Mouse (Mus musculus) T-helper 17 cell (primary cell): ENCODE measurements at regions not wholly inside any gene's neighbourhood (a gene's known extent, or its start where the extent isn't known, plus 50 kb on each side); places are given as distances from the start of the nearest gene placed in this dataset.

Experiments
- in situ Hi-C, 2 experiments: fragments of 300-600 bp; cut with MboI, MseI; formaldehyde crosslinking; loops; 1 replicate in 1 of 2; 2 replicates in 1 of 2; pipeline ENCODE4 v1.15.1; 2025; ENCODE audit warnings: high pct_unique_total_duplicates in 2 of 2

DNA sequence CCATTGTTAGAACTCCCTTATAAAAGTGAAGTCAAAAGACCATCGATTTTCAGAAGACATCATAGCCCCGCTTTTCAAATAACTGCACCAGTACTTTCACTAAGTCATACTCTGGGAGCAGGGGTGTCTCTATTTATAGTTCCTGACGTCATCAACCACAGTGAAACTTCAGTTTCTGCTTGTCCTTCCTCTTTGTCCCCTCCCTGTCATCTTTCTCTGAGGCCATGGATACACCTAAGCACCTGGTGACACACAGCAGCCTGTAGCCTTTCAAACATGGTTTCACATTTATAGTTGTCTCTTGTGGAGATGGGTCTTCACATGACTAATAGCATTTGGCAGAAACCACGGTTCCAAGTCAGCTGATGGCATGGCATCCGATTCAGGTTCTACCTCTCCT lies 277.2 kb downstream of the 4933412E24Rik start:
- in situ Hi-C loops = loop anchor here in 1 of 2 experiments (5.0 kb wide), 1 partner anchor 53 kb away; no protein-coding TSS in a partner anchor

DNA sequence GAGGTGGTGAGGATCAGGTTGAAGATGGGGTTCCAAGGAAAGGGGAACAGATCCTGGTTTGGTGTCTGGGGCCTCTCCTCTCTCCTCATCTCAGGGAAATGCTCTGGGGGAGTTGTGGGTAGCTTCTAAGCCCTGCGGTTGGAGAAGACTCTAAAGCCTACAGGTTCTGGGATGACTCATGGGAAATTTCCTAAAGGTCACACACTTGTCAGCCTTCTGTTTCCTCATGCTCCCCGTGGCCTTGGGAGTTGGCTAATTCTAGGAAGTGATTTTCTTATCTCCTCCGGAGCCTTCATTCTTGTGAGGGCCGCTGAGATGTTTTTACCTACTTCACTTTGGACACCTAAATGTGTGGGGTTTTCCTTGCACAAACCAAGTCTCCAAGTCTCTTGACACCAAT lies 279.2 kb downstream of the 4933412E24Rik start:
- in situ Hi-C loops = loop anchor here in 1 of 2 experiments (5.0 kb wide), 1 partner anchor 55 kb away; no protein-coding TSS in a partner anchor

DNA sequence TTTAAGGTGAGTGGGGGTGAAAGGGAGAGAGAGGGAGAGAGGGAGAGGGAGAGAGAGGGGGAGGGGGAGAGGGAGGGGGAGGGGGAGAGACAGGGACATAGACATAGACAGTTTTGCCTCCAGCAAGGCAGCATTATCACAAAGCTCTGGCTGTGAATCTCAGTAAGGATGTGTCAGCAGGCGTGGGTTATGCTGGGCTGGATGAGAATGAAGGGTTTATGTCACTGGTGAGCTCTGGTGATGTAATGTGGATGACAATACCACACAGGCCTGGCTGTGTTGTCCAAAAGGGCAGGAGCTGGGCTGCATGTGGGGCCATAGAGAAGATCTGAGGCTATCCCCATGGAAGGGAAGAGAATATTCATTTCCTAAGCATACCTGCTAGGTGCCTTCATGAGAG lies 282.0 kb downstream of the 4933412E24Rik start:
- in situ Hi-C loops = no loop called here

DNA sequence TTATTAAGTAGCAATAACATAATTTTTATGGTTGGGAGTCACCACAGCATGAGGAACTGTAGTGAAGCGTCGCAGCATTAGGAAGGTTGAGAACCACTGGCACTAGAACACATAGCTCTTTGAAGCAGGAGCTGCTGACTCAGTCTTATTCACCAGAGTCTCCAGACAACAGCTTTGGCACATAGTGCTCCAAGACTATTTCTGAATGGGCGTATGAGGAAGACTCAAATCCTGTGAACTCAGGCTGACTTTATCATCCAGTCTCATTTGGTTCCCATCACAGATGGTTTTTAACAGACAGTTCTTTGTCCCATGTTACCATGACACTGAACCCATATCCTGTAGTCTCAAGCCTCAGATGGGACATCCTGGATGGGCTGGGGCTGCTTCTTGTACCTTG lies 282.5 kb downstream of the 4933412E24Rik start:
- in situ Hi-C loops = no loop called here

DNA sequence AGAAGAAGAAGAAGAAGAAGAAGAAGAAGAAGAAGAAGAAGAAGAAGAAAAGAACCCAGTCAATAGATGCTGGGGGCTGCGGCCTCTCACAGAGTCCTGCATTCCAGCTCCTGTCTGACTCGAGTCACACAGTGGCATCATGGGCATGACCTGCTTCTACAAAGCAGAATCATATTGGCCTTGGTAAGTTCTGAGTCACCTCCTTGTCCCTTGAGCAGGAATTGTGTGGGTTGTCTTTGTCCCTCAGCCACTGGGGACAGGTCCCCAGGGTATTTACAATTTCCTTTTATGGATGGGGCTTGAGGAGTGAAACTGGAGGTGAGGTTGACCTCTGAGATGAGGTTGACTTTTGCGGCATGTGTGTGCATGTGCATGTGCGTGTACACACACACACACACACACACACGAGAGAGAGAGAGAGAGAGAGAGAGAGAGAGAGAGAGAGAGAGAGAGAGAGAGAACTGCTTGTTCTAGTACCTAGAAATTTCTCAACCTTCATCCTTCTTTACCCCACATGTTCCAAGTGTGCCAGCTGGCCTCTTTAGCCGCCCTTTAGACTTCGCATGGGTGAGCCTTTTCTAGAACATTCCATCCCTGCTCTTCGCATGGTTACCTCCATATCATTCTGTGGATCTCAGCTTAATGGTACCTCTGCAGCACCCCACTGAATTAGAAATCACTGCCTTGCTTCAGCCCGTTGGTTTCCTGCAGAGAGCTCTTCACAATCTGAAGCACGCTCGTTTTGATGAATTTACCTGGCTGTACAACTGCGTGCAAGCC lies 283.2 kb downstream of the 4933412E24Rik start:
- in situ Hi-C loops = no loop called here

DNA sequence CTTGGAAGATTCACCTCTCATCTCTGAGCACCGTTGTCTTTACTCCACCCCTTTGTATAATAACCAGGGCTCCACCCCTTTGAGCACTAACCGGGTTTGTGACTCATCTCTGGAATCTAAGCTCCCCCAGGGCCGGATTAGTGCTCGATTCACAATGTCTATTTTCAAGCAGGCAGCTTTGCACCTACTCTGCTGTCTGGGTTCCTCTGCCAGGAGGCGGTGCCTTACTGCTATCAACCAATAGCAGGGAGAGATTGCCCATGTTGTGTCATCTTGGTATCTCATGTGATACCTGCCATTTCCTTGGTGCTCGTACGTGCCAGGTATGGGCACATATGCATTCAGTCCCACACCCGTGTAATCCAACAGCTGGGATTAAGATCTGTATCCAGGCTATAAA lies 285.3 kb downstream of the 4933412E24Rik start:
- in situ Hi-C loops = no loop called here

DNA sequence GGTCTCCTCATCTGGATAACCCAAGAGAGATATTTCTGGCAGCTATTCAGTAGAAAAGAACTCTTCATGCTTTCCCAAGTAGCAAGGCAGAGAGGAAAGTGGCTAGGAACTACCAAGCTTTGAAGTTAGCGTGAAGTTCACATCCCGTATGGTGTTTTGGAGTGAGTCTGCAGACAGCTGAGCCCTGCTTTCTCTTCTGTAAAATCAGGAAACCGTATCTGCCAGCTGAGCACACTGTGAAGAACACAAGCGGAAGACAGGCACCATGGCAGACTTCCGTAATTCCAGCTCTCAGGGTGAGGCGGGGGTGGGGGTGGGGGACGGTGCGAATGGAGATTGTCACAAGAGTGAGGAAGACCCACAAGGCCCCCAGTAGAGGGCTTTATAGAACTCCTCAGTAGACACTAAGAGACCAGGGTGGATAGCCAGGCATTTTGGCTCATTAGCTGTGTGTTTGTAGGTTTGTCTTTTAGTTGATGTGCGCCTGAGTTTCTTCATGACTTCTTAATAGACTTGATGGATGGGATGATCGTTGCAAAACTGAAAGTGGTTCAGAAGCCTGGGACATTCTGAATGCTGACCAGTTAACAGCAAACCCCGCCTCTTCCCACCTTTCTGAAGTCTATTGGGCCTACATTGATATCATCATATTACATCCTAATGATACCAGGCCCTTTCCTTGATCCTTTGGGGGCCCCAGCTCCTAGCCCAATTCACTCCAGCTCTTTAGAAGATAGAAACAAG lies 287.4 kb downstream of the 4933412E24Rik start:
- in situ Hi-C loops = loop anchor here in 1 of 2 experiments (5.0 kb wide), 1 partner anchor 67 kb away; no protein-coding TSS in a partner anchor

DNA sequence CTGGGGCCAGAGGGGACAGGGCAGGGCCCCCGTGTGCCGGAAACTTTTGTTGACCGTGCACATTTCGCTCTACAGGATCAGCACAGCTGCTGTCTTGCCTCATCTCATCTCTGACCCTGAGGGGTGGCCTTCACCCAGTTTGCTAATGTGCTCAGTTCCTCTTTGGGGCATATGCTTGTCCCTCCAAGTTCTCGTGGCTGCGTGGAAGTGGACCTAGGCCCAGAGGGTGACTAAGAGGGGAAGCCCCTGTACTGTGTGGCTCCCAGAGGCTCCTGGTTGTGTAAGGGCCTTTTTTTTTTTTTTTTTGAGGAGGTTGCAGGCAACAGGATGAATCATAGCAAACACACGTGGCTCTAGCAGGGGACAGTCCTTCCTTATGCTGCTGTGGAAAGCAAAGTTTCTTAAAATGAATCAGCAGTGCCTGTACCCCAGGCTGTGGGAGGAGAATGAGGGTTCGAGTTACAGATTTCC lies 288.2 kb downstream of the 4933412E24Rik start:
- in situ Hi-C loops = loop anchor here in 1 of 2 experiments (5.0 kb wide), 1 partner anchor 66 kb away; no protein-coding TSS in a partner anchor

DNA sequence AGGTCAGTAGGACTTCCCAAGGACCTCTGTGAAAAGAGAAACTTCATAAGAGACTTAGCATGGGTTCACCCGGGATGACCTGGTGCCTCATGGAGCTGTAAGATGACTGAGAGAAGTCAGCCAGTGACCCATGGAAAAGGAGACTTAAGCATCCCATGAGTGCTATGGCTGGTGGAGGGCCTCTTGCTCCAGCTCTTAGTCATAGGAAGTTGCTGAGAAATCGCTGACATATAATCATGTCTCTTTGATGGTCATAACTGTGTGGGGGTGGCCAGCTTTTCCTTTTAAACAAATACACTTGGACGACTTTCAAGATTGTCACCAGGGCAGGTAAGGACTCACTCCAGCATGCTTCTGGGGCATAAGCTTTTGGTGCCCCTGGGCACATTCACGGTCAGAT lies 290.5 kb downstream of the 4933412E24Rik start:
- in situ Hi-C loops = loop anchor here in 1 of 2 experiments (5.0 kb wide), 1 partner anchor 64 kb away; no protein-coding TSS in a partner anchor

DNA sequence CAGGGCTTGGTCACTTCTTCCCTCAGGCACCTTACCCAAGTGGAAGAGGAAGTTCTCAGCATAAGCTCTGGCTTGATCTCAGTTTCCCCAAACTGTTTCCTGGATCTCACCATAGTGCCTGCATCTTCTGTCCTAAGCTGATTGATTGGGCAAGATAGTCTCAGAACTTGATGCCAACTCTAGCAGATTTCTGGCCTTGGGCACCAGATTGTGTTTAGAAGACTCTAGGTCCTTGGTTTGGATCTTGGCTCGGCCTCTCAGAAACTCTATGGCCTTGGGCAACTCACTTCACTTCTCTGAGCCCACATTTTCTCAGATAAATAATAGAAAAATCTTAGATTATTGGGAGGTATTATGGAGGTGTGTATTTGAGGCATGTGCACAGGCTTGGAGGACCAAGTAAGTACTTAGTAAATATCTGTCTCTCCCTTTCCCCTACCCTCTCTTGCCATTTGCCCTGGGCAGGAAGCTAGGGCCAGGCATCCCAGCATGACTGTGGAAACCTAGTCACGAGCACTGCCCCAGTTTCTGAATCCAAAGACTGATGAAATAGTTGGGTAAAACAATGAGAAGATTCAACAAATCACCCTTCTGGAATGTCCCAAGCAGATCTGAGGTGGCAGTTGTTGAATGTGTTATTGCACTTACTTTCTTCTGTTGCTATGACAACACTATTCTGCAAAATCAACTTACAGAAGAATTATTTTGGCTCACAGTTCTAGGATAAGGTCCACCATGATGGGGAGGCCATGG lies 293.6 kb downstream of the 4933412E24Rik start:
- in situ Hi-C loops = loop anchor here in 1 of 2 experiments (25.0 kb wide), 1 partner anchor 1389 kb away; no protein-coding TSS in a partner anchor

DNA sequence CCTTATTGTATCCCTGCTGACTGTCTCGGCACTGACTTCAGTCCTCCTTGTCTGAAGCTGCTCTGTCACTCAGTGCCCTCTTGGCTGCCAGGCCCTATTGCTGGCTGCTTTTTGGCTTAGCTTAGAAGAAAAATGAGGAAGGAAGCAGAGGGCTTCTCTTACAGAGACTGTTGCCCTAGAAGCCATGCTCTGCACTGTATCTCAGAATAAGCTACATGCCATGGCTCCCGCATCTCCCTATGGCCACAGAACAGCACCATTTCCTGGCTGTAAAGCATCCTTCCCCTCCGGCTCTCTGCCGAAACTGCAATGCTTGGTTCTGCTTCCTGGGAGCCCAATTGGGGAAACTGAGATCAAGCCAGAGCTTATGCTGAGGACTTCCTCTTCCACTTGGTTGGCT lies 295.0 kb downstream of the 4933412E24Rik start:
- in situ Hi-C loops = loop anchor here in 1 of 2 experiments (25.0 kb wide), 1 partner anchor 1391 kb away; no protein-coding TSS in a partner anchor

DNA sequence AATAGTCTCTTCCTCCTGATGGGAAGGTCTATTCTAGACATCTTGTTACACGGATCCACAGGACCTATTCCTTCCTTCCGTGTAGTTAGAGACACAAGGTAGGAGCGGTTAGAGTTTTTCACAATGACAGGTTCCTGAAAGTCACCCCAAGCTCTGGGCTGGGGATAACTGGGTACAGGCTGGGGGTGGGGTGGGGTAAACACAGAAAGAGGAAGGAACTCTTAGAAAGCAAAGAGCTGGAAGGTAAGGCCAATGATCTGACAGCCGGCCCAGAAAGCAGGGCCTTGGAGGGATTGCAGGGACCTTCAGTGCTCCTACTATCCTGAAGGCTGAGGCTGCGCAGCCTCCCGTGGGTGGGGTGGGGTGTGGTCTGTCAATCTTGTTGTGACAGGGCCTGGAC lies 295.4 kb downstream of the 4933412E24Rik start:
- in situ Hi-C loops = loop anchor here in 1 of 2 experiments (25.0 kb wide), 1 partner anchor 1391 kb away; no protein-coding TSS in a partner anchor

DNA sequence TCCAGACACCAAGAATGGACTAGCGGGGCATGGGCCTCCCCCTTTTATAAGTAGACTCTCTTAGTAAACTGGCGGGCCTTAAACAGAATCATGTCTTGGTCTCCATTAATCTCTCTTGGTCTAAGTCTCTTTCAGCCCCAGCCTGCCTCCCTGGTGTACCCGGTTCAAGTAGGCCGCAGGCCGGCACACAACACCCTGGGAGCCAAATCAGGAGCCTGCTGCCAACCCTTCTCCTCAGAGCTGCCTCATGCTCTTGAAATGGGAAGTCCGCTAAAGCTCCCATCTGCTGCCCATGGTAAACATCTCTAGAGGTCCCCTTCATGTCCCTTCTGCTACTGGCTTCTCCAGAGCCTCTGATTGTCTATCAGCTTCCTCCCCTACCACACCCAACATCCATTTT lies 296.3 kb downstream of the 4933412E24Rik start:
- in situ Hi-C loops = loop anchor here in 1 of 2 experiments (25.0 kb wide), 1 partner anchor 1392 kb away; no protein-coding TSS in a partner anchor

DNA sequence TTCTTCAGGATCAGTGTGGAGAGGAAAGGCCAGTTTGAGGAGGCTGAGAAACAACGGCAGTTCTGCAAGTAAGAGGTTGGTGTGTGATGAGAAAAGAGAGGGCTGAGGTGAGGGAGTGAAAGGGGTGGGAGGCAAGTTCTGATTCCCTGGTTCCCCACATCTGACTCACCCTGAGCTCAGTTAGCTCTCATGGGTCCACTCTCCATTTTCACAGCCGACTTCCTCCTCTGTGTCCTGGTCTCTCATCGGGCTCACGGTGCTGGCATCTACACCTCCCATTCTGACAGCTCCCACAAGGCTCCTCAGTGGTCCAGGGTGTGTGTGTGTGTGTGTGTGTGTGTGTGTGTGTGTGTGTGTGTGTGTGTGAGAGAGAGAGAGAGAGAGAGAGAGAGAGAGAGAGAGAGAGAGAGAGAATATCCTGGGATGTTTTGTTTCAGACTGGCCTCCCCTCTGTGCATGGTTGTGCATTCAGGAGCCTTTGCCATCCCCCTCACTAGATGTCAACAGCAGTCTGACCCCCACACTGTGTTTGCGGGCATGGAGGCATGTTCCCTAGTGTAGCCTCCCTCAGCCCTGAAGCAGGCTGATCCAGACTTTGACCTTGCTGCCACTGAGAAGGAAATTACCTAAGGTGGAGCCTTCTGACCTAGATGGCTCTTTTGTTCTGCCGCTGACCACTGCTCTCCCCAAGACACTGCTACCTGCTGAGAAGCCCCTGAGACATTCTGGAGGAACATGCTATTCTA lies 296.9 kb downstream of the 4933412E24Rik start:
- in situ Hi-C loops = loop anchor here in 1 of 2 experiments (5.0 to 25.0 kb wide), 2 partner anchors 78 to 1393 kb away; no protein-coding TSS in a partner anchor

DNA sequence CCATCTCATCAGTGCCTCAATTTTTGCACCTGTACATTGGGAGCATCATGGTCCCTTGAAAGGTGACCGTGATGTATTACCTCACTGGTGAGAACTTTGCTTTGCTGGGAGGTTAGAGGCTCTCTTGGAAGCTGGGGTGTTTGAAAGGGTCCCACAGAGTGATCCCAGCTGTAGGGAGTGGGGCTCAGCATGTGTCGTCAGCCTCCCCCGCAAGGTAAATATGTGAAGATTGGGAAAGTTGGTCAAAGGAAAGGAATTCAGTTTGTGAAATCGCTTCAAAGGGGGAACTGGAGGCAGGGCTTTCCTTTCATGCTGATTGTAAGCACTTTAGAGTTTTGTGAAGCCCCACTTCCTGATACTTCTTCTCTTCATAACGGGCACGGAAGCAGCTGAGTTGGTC lies 299.5 kb downstream of the 4933412E24Rik start:
- in situ Hi-C loops = loop anchor here in 1 of 2 experiments (5.0 to 25.0 kb wide), 2 partner anchors 80 to 1395 kb away; no protein-coding TSS in a partner anchor

DNA sequence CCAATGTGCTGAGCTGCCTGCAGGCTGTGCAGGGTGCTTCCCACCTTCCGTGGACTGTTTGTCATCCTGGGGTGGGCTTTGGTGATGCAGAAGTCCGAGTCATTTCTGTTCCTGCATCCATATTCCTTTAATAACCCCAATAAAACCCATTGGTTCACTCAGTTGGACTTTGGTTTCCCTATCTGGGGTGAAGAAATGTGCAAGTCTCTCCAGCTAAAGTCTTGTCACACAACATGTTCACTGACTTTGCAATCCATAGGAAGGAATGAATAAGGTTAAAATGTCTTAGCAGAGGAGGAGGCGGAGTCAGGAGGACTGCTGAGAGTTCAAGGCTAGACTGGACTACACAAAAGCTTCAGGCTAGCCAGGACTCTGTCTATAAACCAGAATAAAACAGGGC lies 300.5 kb downstream of the 4933412E24Rik start:
- in situ Hi-C loops = loop anchor here in 1 of 2 experiments (5.0 to 25.0 kb wide), 2 partner anchors 81 to 1396 kb away; no protein-coding TSS in a partner anchor

DNA sequence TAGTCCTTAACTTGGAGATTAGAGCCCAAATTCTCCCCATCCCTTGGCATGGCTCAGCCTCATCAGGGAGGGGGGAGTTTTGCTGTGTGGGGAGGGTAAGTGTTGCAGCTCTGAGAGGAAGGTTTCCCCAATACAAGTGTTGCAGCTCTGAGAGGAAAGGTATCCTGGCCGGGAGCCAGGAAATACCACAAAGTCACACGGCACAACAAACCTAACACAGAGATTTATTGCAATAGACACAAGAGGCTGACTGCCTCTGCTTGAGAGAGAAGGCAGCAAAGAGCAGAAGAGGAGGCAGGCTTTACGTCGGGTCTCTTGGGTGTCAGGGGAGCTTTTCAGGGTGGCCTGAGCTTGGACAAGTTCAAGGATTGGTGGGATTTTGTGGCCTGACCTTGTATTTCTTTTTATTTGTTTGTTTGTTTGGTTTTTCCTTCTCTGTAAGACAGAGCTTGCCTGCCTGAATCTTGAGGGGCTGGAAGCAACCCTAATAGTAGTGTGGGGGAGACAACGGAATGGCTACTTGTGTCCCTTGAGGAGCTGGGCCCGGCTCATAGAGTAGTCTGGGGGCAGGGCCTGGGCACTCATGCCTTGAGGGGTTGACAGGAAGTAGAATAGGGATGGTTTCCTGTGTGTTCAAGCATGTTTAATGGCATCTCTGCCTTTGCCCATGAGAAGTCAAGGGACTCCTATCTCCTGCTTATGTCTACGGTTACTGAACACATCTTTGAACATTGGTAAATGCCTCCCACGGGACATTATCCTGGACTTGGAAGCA lies 302.3 kb downstream of the 4933412E24Rik start:
- in situ Hi-C loops = loop anchor here in 1 of 2 experiments (25.0 kb wide), 1 partner anchor 1398 kb away; no protein-coding TSS in a partner anchor

DNA sequence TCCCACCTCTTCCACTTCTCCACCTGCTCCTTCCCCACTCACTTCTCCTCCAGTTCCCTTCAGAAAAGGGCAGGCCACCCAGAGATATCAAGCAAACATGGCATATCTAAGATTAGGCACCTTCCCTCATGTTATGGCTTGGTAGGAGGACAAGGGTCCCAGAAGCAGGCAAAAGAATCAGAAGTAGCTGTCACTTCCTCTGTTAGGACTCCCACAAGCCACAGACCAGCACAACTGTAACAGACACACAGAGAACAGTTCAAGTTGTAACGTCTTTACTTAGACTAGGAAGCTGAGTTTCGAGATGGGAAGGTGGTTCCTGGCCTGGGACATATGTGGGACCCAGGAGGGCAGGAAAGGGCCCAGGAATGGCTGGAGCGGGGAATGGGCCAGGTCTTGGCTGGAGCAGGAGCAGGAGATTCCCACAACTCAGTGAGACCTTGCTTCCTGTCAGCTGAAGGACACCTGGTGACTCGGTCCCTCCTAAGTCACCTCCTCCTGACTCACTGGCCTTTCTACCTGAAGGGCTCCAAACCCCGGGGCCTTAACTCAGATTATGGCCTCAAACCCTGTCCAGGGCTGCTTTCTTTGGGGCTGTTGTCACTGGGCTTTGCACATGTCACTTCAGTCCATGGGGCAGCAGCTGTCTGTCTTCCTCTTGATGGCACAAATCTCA lies 304.2 kb downstream of the 4933412E24Rik start:
- in situ Hi-C loops = loop anchor here in 1 of 2 experiments (25.0 kb wide), 1 partner anchor 1400 kb away; no protein-coding TSS in a partner anchor
